Mouse (Mus musculus) MEL (cell line): Measurements from ENCODE around the gene Btbd7. TPM values are rescaled to one million over a fixed set of nuclear protein-coding genes. Genes with fewer than 3 reads are reported as not detected.

ENCODE experiments used
- DNase-seq: peaks from one replicate; pipeline ENCODE4 v3.0.0; 2011; ENCODE audit warnings: low read depth, low spot score
- H3K27ac ChIP-seq: 2 replicates; pipeline ENCODE4 v1.5.1; 2012; ENCODE audit warnings: low read depth, mild to moderate bottlenecking, control low read depth, low read length, moderate library complexity; ENCODE audit not compliant: control insufficient read depth
- H3K27me3 ChIP-seq, 2 experiments: fragments of 150-350 bp in 1 of 2; sonication (generic) in 1 of 2; 2 replicates each; pipeline ENCODE4 v1.6.1; 2012; ENCODE audit warnings: low read length in 2 of 2, mild to moderate bottlenecking in 2 of 2, improper control_type of control experiment in 1 of 2, moderate library complexity in 1 of 2; ENCODE audit not compliant: insufficient read depth in 2 of 2, control insufficient read depth in 1 of 2
- H3K36me3 ChIP-seq, 2 experiments: 2 replicates each; pipeline ENCODE4 v1.6.1; 2012 to 2014; ENCODE audit warnings: low read length in 2 of 2, improper control_type of control experiment in 1 of 2, inconsistent platforms in 1 of 2, mild to moderate bottlenecking in 1 of 2; ENCODE audit not compliant: insufficient read depth in 2 of 2, control insufficient read depth in 1 of 2
- H3K4me1 ChIP-seq, 2 experiments: fragments of 150-350 bp in 1 of 2; sonication (generic) in 1 of 2; 2 replicates each; pipeline ENCODE4 v1.6.1; 2012; ENCODE audit warnings: low read length in 2 of 2, improper control_type of control experiment in 1 of 2, mild to moderate bottlenecking in 1 of 2; ENCODE audit not compliant: insufficient read depth in 2 of 2, control insufficient read depth in 1 of 2
- H3K4me3 ChIP-seq, 2 experiments: fragments of 150-350 bp in 1 of 2; sonication (generic) in 1 of 2; 2 replicates each; pipeline ENCODE4 v1.5.1; 2012; ENCODE audit warnings: low read depth in 2 of 2, low read length in 2 of 2, mild to moderate bottlenecking in 2 of 2, moderate library complexity in 2 of 2, control low read depth in 1 of 2, improper control_type of control experiment in 1 of 2; ENCODE audit not compliant: control insufficient read depth in 1 of 2, insufficient read depth in 1 of 2
- H3K79me2 ChIP-seq: 2 replicates; pipeline ENCODE4 v1.6.1; 2012; ENCODE audit warnings: mild to moderate bottlenecking, low read length, moderate library complexity; ENCODE audit not compliant: control insufficient read depth, poor library complexity, insufficient read depth
- H3K9ac ChIP-seq: 2 replicates; pipeline ENCODE4 v1.6.1; 2012; ENCODE audit warnings: low read depth, mild to moderate bottlenecking, control low read depth, low read length, moderate library complexity; ENCODE audit not compliant: control insufficient read depth, poor library complexity, severe bottlenecking
- H3K9me3 ChIP-seq: fragments of 150-350 bp; sonication (generic); replicated peaks from 2 replicates; pipeline ENCODE4 v1.6.1; 2012; ENCODE audit warnings: mild to moderate bottlenecking, low read length, improper control_type of control experiment, moderate library complexity; ENCODE audit not compliant: insufficient read depth
- CHD1 ChIP-seq: IDR thresholded peaks from 2 replicates; pipeline ENCODE4 v1.6.1; 2012; ENCODE audit warnings: low read depth, mild to moderate bottlenecking, inconsistent platforms, low read length, improper control_type of control experiment
- CHD2 ChIP-seq: IDR thresholded peaks from 2 replicates; pipeline ENCODE4 v1.6.1; 2011; ENCODE audit warnings: low read length, improper control_type of control experiment
- E2F4 ChIP-seq: IDR thresholded peaks from 2 replicates; pipeline ENCODE4 v1.6.1; 2011; ENCODE audit warnings: low read depth, low read length, improper control_type of control experiment, borderline replicate concordance
- EP300 ChIP-seq, 2 experiments: IDR thresholded peaks; 2 replicates each; pipeline ENCODE4 v1.6.1; 2011; ENCODE audit warnings: improper control_type of control experiment in 2 of 2, low read length in 2 of 2, low read depth in 1 of 2, mild to moderate bottlenecking in 1 of 2
- ETS1 ChIP-seq: IDR thresholded peaks from 2 replicates; pipeline ENCODE4 v1.6.1; 2012; ENCODE audit warnings: low read depth, mild to moderate bottlenecking, inconsistent platforms, low read length, improper control_type of control experiment, moderate library complexity
- HCFC1 ChIP-seq: IDR thresholded peaks from 2 replicates; pipeline ENCODE4 v1.6.1; 2012; ENCODE audit warnings: low read depth, mild to moderate bottlenecking, inconsistent platforms, low read length, improper control_type of control experiment, moderate library complexity
- MAFK ChIP-seq: IDR thresholded peaks from 2 replicates; pipeline ENCODE4 v1.6.1; 2011; ENCODE audit warnings: low read depth, mild to moderate bottlenecking, low read length, improper control_type of control experiment, borderline replicate concordance
- MEF2A ChIP-seq: IDR thresholded peaks from 2 replicates; pipeline ENCODE4 v1.6.1; 2014; ENCODE audit warnings: low read depth, mild to moderate bottlenecking, inconsistent platforms, low read length, improper control_type of control experiment; ENCODE audit not compliant: poor library complexity, insufficient replicate concordance, severe bottlenecking; ENCODE audit errors: extremely low read depth
- MXI1 ChIP-seq: IDR thresholded peaks from 2 replicates; pipeline ENCODE4 v1.6.1; 2011; ENCODE audit warnings: mild to moderate bottlenecking, low read depth, low read length, improper control_type of control experiment
- MYB ChIP-seq: IDR thresholded peaks from 2 replicates; pipeline ENCODE4 v1.6.1; 2011; ENCODE audit warnings: mild to moderate bottlenecking, low read depth, low read length, improper control_type of control experiment
- MYC ChIP-seq: IDR thresholded peaks from 2 replicates; pipeline ENCODE4 v1.6.1; 2011; ENCODE audit warnings: low read depth, mild to moderate bottlenecking, low read length, improper control_type of control experiment, moderate library complexity
- NRF1 ChIP-seq: IDR thresholded peaks from 2 replicates; pipeline ENCODE4 v1.6.1; 2014; ENCODE audit warnings: low read depth, mild to moderate bottlenecking, inconsistent platforms, low read length, improper control_type of control experiment, moderate library complexity; ENCODE audit not compliant: poor library complexity, insufficient read depth, severe bottlenecking
- POLR2A ChIP-seq, 2 experiments: IDR thresholded peaks; 2 replicates each; pipeline ENCODE4 v1.6.1; 2011 to 2012; ENCODE audit warnings: low read length in 2 of 2, mild to moderate bottlenecking in 2 of 2, control low read depth in 1 of 2, improper control_type of control experiment in 1 of 2, low read depth in 1 of 2, moderate library complexity in 1 of 2; ENCODE audit not compliant: control insufficient read depth in 1 of 2, insufficient read depth in 1 of 2, poor library complexity in 1 of 2
- POLR2AphosphoS5 ChIP-seq: IDR thresholded peaks from 2 replicates; pipeline ENCODE4 v1.6.1; 2012; ENCODE audit warnings: low read depth, borderline replicate concordance, mild to moderate bottlenecking, inconsistent platforms, low read length, moderate library complexity, mixed read lengths
- RAD21 ChIP-seq: IDR thresholded peaks from 2 replicates; pipeline ENCODE4 v1.6.1; 2011; ENCODE audit warnings: mild to moderate bottlenecking, low read depth, low read length, improper control_type of control experiment
- SMC3 ChIP-seq: IDR thresholded peaks from 2 replicates; pipeline ENCODE4 v1.6.1; 2011; ENCODE audit warnings: low read depth, low read length, improper control_type of control experiment
- TBP ChIP-seq: IDR thresholded peaks from 2 replicates; pipeline ENCODE4 v1.8.0; 2011; ENCODE audit warnings: low read depth, low read length, improper control_type of control experiment
- TCF12 ChIP-seq: IDR thresholded peaks from 2 replicates; pipeline ENCODE4 v1.6.1; 2014; ENCODE audit warnings: low read depth, mild to moderate bottlenecking, inconsistent platforms, low read length, improper control_type of control experiment, moderate library complexity
- USF2 ChIP-seq, 2 experiments: IDR thresholded peaks; 2 replicates each; pipeline ENCODE4 v1.6.1; 2011 to 2012; ENCODE audit warnings: improper control_type of control experiment in 2 of 2, low read length in 2 of 2, borderline replicate concordance in 1 of 2, inconsistent platforms in 1 of 2, low read depth in 1 of 2, mild to moderate bottlenecking in 1 of 2; ENCODE audit not compliant: insufficient read depth in 1 of 2
- ZKSCAN1 ChIP-seq: IDR thresholded peaks from 2 replicates; pipeline ENCODE4 v1.6.1; 2012; ENCODE audit warnings: low read depth, mild to moderate bottlenecking, inconsistent platforms, low read length, improper control_type of control experiment, moderate library complexity
- ZMIZ1 ChIP-seq: IDR thresholded peaks from 2 replicates; pipeline ENCODE4 v1.6.1; 2012; ENCODE audit warnings: low read depth, mild to moderate bottlenecking, inconsistent platforms, low read length, improper control_type of control experiment, moderate library complexity
- polyA plus RNA-seq, 2 experiments: library from polyadenylated mRNA; stranded (reverse) in 1 of 2; unstranded in 1 of 2; fragments of >175 nt in 1 of 2; fragments of >200 nt in 1 of 2; gene quantifications; 2 replicates each; pipeline versions ENCODE4 v1.2.1 to v1.2.4; 2012; ENCODE audit warnings: low replicate concordance in 2 of 2, low read depth in 1 of 2; ENCODE audit not compliant: insufficient read length in 2 of 2, insufficient read depth in 1 of 2, missing spikeins in 1 of 2
- total RNA-seq: library from RNA; depleted of rRNA; stranded (reverse); fragments of 300-350 nt; gene quantifications from 2 replicates; pipeline ENCODE4 v1.2.3, GENCODE M21; 2012

Gene Btbd7
- total and polyA plus RNA-seq, 3 experiments: 8.4 to 14.3 TPM; not detected in 1

DNA sequence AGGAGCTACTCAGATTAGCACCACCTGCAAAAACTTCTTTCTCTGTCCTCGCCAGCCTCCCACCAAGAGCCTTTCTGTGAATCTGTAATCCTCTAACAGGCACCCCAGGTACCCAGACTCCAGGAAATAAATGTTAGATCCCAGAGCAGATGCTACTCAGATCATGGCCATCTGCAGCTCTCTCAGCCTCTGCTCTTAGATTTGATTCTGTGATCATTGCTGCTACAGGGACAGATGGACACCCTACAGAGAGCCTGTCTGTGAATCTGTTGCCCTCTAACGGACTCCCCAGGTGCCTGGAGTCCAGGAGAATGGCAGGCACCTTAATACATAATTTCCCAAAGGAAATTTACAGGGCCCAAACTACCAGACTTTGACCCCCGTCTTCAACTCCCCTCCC, 29.9 kb upstream of the Btbd7 start:
- Histone ChIP-seq H3K4me3 (no peak overlapping the region), H3K9ac (no peak overlapping the region), H3K79me2 (no peaks in the 10 kb centered on the region), H3K4me1 (no peaks in the 10 kb centered on the region), H3K36me3 (no peaks in the 10 kb centered on the region), H3K27me3 (peaks cover 0 to 2% of the 10 kb centered on the region in 2 experiments; a peak in 2 of 4 replicates), H3K27ac (no peak overlapping the region), H3K9me3 (no peaks in the 10 kb centered on the region)
- no peak for DNase-seq
- TF ChIP-seq POLR2A (IDR thresholded peaks at IDR 0.05; ENCODE audit: control insufficient read depth in 1 of 2, insufficient read depth in 1 of 2, low read depth in 1 of 2, low read length in 2 of 2, poor library complexity in 1 of 2) (no peak), MAFK (no peak), E2F4 (no peak), ZMIZ1 (no peak), MEF2A (no peak), HCFC1 (no peak), SMC3 (no peak), RAD21 (no peak)

DNA sequence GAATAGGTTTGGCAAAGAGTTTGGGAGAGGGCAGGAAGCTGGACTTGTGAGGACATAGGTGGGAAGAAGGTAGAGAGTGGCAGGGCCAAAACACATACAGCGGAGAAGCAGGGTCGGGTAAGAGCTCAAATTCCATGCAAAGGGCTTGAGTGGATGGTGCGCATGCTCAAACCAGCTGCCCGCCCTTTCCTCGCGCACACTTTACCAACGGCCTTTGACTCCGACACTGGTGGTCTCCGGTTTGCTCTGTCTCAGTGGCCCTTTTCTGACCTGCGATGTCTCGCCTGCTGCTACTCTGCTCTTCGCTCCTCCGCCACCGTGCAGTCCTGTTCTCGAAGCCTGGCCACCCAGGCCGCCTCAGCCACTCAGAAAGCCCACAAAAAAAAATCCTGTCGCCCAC, 20.8 kb upstream of the Btbd7 start, which contains the start of gene Cox8c:
Gene Cox8c, plus strand, starts transcription at position 226 of the 400 bp plus-strand sequence.
- Histone ChIP-seq H3K79me2 (no peaks in the 10 kb centered on the region), H3K27ac (no peak within 1 kb of the TSS), H3K4me1 (no peaks in the 10 kb centered on the region), H3K4me3 (no peak within 1 kb of the TSS), H3K27me3 (peaks cover 0 to 3% of the 10 kb centered on the region in 2 experiments; a peak in 2 of 4 replicates), H3K9me3 (no peaks in the 10 kb centered on the region), H3K9ac (no peak within 1 kb of the TSS), H3K36me3 (no peaks in the 10 kb centered on the region)
- no peak for DNase-seq
- TF ChIP-seq TBP (no peak), CHD1 (no peak), POLR2AphosphoS5 (no peak), TCF12 (no peak), MEF2A (no peak), EP300 (IDR thresholded peaks at IDR 0.05; ENCODE audit: low read depth in 1 of 2, low read length in 2 of 2) (no peak), RAD21 (no peak), MYC (no peak), USF2 (IDR thresholded peaks at IDR 0.05; ENCODE audit: borderline replicate concordance in 1 of 2, insufficient read depth in 1 of 2, low read depth in 1 of 2, low read length in 2 of 2) (no peak), CHD2 (no peak), MYB (no peak), NRF1 (no peak), ETS1 (no peak), SMC3 (no peak), MAFK (no peak), MXI1 (no peak), ZKSCAN1 (no peak)
